Mouse (Mus musculus) MEL-GATA-1-ER (cell line): ENCODE results near the gene Slc9a7.

ENCODE experiments used
- DNase-seq: peaks from one replicate; pipeline ENCODE4 v3.0.0-alpha.2; 2012; ENCODE audit warnings: low read depth; ENCODE audit errors: extremely low read depth

The Slc9a7 gene

DNA sequence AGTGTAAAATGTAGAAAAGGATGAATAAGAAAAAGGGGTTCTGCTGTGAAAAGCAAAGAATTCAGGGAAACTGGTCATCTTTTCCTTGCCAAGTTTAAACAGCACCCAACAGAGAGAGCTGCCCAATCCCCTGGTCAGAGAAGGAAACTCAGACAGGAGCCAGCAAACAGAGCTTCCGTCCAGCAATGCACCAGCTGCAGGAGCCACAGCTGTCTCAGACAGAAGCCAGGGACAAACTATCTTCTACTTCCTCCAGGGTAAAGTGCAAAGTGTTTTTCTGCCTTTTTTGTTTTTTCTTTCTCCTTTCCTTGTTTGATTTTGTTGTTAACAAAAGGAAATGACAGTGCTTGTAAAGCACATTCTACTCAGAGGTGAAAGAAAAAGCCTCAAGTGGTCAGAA lies 131.3 kb downstream of the Slc9a7 start:
- DNase-seq = no peak

DNA sequence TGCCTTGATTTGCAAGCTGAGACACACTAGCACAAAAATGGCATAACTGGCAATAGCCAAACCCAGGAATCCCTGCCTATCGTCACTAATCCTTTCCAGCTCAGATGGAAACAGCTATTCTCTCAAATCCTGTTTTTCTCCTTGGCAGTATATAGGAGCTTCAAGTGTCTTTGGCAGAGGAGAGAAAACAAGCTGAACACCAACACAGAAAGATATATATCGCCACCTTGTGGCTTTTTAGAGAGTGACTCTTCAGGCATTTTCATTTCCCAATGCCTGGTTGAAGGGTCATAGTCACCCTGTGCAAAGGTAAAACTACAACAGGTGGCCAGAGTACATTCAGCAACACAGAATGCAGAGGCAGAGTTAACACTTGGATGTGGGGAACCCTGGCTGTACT lies 134.1 kb downstream of the Slc9a7 start:
- no peak for DNase-seq

DNA sequence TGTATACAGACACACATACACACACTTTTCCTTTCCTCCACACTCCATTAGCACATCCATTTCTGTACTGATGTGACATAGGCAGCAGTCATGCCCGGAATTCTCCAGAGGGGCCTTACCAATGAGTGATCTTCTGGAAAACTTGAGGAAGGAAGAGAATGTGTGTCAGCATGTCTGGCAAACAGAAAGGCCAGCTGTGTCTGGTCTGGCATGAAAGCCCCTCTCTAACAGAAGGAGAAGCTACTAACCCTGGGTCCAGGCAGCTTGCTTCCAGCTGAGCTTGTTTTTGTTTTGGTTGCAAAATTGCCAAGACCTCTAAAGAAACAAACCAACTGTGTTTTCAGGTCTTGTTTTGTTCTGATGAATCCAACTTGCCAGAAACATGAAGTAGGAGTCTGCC lies 162.1 kb downstream of the Slc9a7 start:
- DNase-seq = no peak

DNA sequence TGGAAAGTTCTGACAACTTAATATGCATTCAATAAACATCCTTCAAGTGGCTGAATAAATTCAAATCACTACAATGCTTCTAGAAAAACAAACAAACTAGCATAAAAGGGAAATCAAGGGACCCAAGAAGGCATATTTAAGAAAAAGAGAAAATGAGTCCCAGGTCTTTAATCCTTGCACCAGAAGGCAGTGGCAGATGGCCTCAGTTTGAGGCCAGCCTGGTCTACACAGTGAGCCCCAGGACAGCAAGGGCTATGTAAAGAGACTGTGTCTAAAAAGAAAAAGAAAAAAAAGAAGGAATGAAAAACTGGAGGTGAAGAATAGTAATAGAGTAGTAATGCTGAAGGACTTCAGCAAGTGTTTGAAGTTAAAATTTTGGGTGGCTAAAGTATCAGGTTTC lies 162.7 kb downstream of the Slc9a7 start:
- no peak for DNase-seq

DNA sequence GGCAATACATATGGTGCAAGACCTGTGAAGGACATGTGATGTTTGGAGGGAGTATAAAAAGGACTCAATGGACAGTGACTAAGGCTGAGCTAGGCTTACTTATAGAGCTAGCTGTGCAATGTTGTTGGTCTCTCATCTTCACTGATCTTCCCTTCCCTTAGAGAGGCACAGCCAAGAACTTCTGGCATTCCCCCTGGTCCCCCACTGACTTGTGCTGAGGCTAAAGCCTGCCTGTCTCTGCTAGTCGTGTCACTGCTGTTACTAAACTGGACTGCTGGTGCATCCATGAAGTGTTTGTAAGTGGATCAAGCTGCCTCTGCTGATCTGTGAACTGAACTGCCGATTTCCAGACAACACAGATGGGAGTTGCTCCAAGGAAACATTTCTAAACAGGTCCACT lies 166.1 kb downstream of the Slc9a7 start:
- DNase-seq = no peak

DNA sequence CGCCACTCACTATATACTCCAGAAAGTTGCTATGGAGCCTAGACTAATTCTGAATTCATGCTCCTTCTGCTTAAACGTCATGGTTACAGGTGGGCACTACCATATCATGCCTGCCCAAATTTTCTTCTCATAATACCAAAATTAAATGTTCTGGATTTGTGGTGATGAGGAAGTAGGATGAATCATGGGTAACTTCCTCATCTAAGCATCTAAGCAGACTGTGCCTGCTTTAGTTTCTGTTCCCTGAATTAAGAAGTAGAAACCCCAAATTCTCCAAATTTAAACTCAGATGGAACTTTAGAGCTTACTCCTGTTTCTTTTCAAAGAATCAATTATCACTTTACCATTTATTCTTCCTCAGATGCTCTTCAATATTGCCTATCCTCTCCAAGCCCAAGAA lies 173.9 kb downstream of the Slc9a7 start:
- no peak for DNase-seq

DNA sequence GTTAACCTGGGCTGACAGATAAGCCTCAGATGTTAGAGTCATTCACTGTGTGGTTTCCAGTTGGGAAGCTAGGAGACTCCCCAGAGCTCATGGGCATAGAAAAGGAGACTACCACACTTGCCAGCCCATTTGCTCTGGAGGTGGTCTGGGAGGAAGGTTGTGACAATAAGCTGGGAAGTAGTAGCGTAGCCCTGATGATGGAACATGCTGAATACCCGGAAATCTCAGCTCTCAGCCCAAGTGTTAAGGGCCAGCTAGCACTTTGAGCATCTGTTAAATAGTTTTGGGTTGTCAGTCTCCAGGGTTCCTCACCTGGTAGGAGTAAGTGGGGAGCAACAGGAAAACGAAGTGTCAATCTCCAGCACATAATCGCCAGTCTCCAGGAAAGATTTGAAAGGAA lies 221.4 kb downstream of the Slc9a7 start:
- DNase-seq = no peak

DNA sequence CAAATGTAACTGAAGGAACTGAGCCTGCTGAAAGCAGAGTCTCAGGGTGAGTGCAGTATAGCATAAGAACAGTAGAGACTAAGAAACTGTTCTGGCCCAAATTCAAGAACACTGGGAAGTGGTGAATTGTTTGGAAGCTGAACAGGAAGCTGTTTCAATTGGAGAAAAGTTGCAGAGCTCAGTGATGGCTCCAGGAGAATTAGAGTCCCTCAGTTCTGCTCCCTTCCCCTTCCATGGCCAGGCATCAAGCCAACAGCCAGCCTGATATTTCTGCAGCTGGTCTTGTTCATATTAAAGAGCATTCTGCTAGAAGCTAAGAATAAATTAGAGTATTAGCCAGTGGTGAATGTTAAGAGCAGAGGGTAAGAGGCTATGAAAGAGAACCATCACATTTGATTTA lies 225.0 kb downstream of the Slc9a7 start:
- DNase-seq = no peak

DNA sequence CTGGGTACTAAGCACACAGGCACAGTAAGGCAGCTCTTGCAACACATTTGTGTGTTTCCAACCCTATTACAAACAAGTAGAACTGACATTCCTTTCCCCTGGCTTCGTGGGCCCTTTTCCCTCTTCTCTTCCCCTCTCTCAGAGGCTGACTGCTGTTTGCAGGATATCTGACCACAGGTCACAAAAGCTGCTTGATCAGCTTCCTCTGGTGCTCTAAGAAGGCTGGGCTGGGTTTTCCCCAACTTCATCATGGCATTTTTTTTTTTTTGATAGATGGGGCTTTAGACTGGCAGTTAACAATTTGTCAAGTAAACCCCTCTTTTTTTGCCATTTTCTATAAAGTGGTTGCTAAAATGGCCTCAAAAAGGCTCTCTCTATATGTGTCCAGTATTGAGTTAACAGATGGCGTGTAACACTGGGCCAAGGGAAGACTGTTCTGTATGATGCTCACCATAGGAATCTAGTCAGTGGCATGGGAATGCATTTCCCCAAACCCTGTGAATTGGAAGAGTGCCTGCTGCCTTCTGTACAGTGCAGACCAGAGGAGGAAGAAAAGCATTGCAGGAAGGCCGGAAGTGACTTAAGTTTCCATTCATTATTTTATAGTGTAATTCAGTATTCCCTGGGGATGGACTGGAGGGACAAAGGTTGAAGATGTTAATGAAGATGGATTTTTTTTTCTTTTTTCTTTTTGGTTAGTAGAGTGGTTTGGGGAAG lies 229.7 kb downstream of the Slc9a7 start:
- no peak for DNase-seq

DNA sequence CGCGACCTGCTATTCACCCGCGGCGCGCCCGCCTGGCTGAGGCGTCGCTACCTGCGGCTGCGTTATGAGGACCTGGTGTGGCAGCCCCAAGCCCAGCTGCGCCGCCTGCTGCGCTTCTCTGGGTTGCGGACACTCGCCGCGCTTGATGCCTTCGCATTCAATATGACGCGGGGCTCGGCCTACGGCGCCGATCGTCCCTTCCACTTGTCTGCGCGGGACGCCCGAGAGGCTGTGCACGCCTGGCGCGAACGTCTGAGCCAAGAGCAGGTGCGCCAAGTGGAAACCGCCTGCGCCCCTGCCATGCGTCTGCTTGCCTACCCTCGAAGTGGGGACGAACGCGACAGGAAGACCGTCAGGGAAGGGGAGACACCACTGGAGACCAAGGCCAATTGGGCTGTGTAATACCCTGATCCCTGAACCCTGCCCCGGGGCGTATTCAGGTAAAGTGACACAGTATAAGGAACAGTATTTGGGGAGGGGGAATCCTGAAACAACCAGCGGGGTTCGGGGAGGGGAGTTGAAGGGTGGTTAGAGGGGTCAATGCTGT lies 230.8 kb downstream of the Slc9a7 start:
- DNase-seq = no peak

DNA sequence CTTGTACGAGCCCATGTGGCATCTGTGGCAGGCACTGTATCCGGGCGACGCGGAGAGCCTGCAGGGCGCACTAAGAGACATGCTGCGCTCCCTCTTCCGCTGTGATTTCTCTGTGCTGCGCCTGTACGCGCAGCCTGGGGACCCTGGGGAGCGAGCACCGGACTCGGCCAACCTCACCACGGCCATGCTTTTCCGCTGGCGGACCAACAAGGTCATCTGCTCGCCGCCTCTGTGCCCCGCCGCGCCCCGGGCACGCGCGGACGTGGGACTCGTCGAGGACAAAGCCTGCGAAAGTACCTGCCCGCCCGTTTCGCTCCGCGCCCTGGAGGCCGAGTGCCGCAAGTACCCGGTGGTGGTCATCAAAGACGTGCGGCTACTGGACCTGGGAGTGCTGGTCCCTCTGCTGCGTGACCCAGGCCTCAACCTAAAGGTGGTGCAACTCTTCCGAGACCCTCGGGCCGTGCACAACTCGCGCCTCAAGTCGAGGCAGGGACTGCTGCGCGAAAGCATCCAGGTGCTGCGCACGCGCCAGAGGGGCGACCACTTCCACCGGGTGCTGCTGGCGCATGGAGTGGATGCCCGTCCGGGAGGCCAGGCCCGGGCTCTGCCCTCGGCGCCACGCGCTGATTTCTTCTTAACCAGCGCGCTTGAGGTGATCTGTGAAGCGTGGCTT lies 231.4 kb downstream of the Slc9a7 start:
- no peak for DNase-seq

DNA sequence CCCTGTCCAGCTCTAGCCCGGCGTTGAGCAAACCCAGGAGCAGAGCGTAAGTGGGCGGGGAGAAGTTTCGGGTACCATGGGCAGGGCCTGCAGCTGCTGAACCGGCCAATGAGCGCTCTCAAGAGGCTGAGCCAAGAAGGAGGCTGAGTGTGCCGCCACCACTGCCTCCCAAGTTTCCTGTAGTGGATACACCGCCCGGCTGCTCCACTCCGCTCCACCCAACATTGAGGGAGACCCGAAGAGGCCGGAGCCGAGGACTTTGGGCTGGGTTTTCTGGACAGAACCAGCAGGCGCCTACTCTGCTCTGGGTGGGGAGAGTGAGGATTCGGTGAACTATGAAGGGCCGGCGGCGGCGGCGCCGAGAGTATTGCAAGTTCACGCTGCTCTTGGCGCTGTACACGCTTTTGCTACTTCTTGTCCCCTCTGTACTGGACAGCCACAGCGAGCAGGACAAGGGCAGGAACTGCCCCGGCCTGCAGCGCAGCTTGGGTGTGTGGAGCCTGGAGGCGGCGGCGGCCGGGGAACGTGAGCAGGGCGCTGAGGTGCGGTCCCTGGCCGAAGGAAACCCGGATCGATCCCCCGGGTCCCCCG lies 232.1 kb downstream of the Slc9a7 start, which contains the start of gene Chst7:
Gene Chst7, plus strand, starts transcription at position 180 of the 591 bp plus-strand sequence.
- no peak for DNase-seq
